Mouse (Mus musculus) neural tube, embryonic 11.5 days (tissue): ENCODE measurements at regions not wholly inside any gene's neighbourhood (a gene's known extent, or its start where the extent isn't known, plus 50 kb on each side); places are given as distances from the start of the nearest gene placed in this dataset.

Experiments used
- ATAC-seq: fragments of 200-750 bp; cut with Nextera tagmentation; 2 replicates; pipeline ENCODE4 v1.8.0; 2017; ENCODE audit warnings: moderate number of reproducible peaks, mild to moderate bottlenecking, moderate TSS enrichment, moderate library complexity; ENCODE audit not compliant: insufficient read depth, low FRiP score, low TSS enrichment
- DNase-seq: peaks from one replicate; pipeline ENCODE4 v3.0.0-alpha.2; 2015; ENCODE audit warnings: low spot score
- H3K27ac ChIP-seq: fragments of 300-500 bp; sonication (generic); 2 replicates; pipeline ENCODE4 v1.5.1; 2014; ENCODE audit warnings: low read depth, mild to moderate bottlenecking, low read length
- H3K27me3 ChIP-seq: fragments of 300-500 bp; sonication (generic); 2 replicates; pipeline ENCODE4 v1.6.1; 2014; ENCODE audit warnings: mild to moderate bottlenecking, low read length, mixed read lengths; ENCODE audit not compliant: control insufficient read depth, insufficient read depth
- H3K36me3 ChIP-seq: fragments of 300-500 bp; sonication (generic); 2 replicates; pipeline ENCODE4 v1.6.1; 2014; ENCODE audit warnings: mild to moderate bottlenecking, low read length, moderate library complexity, mixed read lengths; ENCODE audit not compliant: control insufficient read depth, insufficient read depth
- H3K4me1 ChIP-seq: fragments of 300-500 bp; sonication (generic); 2 replicates; pipeline ENCODE4 v1.6.1; 2014; ENCODE audit warnings: low read length, mixed read lengths; ENCODE audit not compliant: control insufficient read depth, insufficient read depth
- H3K4me2 ChIP-seq: fragments of 300-500 bp; sonication (generic); 2 replicates; pipeline ENCODE4 v1.6.1; 2014; ENCODE audit warnings: low read depth, mild to moderate bottlenecking, moderate library complexity
- H3K4me3 ChIP-seq: fragments of 300-500 bp; sonication (generic); 2 replicates; pipeline ENCODE4 v1.5.1; 2014; ENCODE audit warnings: low read depth, low read length
- H3K9ac ChIP-seq: fragments of 300-500 bp; sonication (generic); 2 replicates; pipeline ENCODE4 v1.6.1; 2014; ENCODE audit warnings: mild to moderate bottlenecking, low read length
- H3K9me3 ChIP-seq: fragments of 300-500 bp; sonication (generic); 2 replicates; pipeline ENCODE4 v1.6.1; 2016; ENCODE audit warnings: low read length; ENCODE audit not compliant: control insufficient read depth
- WGBS: fragments of 180-500 bp; shearing (Covaris S2); extraction: QIAGEN DNeasy Blood & Tissue Kit; methylation state at CpG from one replicate; pipeline ENCODE4 v1.1.7; 2014; 5-methylcytosine and 5-hydroxymethylcytosine counted together

DNA sequence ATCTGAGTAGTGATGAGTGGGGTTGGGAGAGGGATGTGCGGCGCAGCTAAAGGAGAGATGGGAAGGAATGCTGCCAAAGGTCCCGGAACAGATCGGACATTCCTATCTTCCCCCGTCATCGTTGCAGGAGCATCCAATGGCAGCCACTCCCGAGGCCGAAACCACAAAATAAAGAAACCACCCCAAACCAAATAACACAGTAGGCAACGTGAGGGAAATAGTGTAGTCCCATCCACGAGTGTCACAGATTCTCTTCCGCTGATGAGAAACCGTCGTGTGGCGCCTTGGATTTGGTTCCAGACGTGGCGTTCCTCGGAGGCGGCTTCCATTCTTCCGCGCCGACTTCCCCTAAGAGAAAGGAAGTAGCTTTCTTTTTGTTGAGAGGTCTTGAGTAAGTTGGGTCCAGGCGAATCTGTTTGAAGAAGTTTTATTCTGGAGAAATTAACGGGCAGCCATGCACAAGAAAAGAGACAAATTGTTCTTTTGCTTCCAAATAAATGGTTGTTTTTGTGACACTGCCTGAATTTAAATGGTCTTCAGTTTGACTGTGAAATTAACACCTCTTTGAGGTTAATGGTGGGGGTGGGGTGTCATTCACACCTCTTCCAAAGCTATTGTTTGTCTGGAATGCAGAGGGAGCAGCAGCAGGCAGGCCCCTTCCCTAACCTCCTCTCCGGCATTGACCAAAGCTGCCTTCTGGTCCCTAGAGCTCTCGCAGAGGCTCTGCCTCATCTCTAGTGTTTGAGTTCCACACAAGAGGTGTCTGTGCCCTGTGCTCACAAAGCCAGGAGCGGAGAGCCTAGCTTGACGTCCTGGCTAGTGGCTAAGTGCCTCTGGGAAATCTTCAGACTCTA is 88.3 kb upstream of the Eomes start:
- peak overlapping the region; percentile 23 for H3K4me3 ChIP-seq
- peak; percentile 20; the same call in 1 of the 2 replicates for ATAC-seq
- H3K9ac ChIP-seq: 0 out of 2 replicates have a peak overlapping the region, but pooled peaks have one; percentile 10
- no peaks in the 10 kb centered on the region for H3K9me3 ChIP-seq
- no peaks in the 10 kb centered on the region for H3K4me1 ChIP-seq
- peaks cover 32% of the 10 kb centered on the region for H3K27me3 ChIP-seq
- 1% methylated on average over 27 of the region's 27 CpGs for WGBS
- no peak overlapping the region for H3K27ac ChIP-seq
- H3K36me3 ChIP-seq: no peaks in the 10 kb centered on the region
- peak; percentile 32 for DNase-seq
- peak overlapping the region; percentile 39 for H3K4me2 ChIP-seq

- no peak overlapping the region for H3K4me3 ChIP-seq
- no peaks in the 10 kb centered on the region for H3K36me3 ChIP-seq
- H3K9ac ChIP-seq: no peak overlapping the region
- no peak overlapping the region for H3K27ac ChIP-seq
- H3K27me3 ChIP-seq: peaks cover 32% of the 10 kb centered on the region
- no peaks in the 10 kb centered on the region for H3K4me1 ChIP-seq
- ATAC-seq (no peak), DNase-seq (no peak)
- WGBS: 29% methylated on average over 3 of the region's 3 CpGs
- H3K4me2 ChIP-seq: no peak overlapping the region
- no peaks in the 10 kb centered on the region for H3K9me3 ChIP-seq
These were observed 87.3 kb upstream of the Eomes start for GRCm38 (mm10) chr9:118390679-118391078.

- H3K27ac ChIP-seq: no peak overlapping the region
- H3K4me2 ChIP-seq: no peak overlapping the region
- H3K36me3 ChIP-seq: no peaks in the 10 kb centered on the region
- H3K27me3 ChIP-seq: peaks cover 32% of the 10 kb centered on the region
- no peak for ATAC-seq
- no peak overlapping the region for H3K4me3 ChIP-seq
- no peaks in the 10 kb centered on the region for H3K4me1 ChIP-seq
- H3K9ac ChIP-seq: no peak overlapping the region
- no peaks in the 10 kb centered on the region for H3K9me3 ChIP-seq
- 57% methylated on average over 7 of the region's 7 CpGs for WGBS
- no peak for DNase-seq
These were observed 86.3 kb upstream of the Eomes start for GRCm38 (mm10) chr9:118391715-118392114.

- no peak for ATAC-seq
- WGBS: 86% methylated on average over 1 of the region's 1 CpGs
- H3K4me2 ChIP-seq: no peak overlapping the region
- H3K36me3 ChIP-seq: no peaks in the 10 kb centered on the region
- H3K27ac ChIP-seq: no peak overlapping the region
- no peak overlapping the region for H3K4me3 ChIP-seq
- no peaks in the 10 kb centered on the region for H3K9me3 ChIP-seq
- no peak for DNase-seq
- peaks cover 23% of the 10 kb centered on the region for H3K27me3 ChIP-seq
- H3K9ac ChIP-seq: no peak overlapping the region
- H3K4me1 ChIP-seq: no peaks in the 10 kb centered on the region
These were observed 85.2 kb upstream of the Eomes start for GRCm38 (mm10) chr9:118392796-118393195.

- Histone ChIP-seq H3K4me1 (no peaks in the 10 kb centered on the region), H3K27me3 (peaks cover 19% of the 10 kb centered on the region), H3K9ac (no peak overlapping the region), H3K4me3 (no peak overlapping the region), H3K4me2 (no peak overlapping the region), H3K9me3 (no peaks in the 10 kb centered on the region), H3K27ac (no peak overlapping the region), H3K36me3 (no peaks in the 10 kb centered on the region)
- 60% methylated on average over 4 of the region's 4 CpGs for WGBS
- DNase-seq (no peak), ATAC-seq (no peak)
These were observed 84.4 kb upstream of the Eomes start for GRCm38 (mm10) chr9:118393567-118393966.

DNA sequence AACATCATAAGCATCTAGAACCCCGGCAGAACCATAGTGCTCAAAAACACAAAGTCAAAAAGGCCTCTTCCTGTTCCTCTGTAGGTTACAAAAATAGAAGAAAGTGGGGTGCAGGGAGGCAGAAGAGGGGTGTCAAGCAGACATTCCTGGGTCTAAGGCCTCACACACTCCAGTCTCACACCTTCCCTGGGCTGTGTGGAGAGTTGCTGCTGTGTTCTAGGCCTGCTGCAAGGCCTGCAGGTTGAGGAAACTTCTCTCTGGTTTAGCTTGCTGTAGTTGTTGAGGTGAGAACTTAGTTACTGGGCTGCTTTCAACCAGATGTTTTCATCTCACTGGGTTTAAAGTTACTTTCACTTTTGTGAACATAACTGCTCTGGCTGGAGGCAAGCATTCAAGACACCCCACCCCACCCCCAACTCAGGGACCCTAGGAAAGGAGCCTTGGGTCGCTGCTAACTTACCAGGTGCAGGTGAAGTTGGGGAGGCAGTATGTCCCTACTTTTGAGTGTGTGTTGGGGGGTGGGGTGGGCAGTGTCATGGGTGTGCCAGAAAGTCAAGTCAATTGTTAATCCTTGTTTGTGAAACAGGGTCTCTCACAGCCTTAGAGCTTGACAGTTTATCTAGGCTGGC is 81.5 kb upstream of the Eomes start:
- H3K4me3 ChIP-seq: no peak overlapping the region
- ATAC-seq (no peak), DNase-seq (no peak)
- 63% methylated on average over 2 of the region's 2 CpGs for WGBS
- no peak overlapping the region for H3K9ac ChIP-seq
- 0 out of 2 replicates have a peak, but pooled peaks cover 3% of the 10 kb centered on the region for H3K27me3 ChIP-seq
- H3K36me3 ChIP-seq: no peaks in the 10 kb centered on the region
- H3K4me1 ChIP-seq: no peaks in the 10 kb centered on the region
- no peak overlapping the region for H3K4me2 ChIP-seq
- H3K9me3 ChIP-seq: no peaks in the 10 kb centered on the region
- no peak overlapping the region for H3K27ac ChIP-seq

GRCm38 (mm10) chr9:118400520-118400919 is 77.5 kb upstream of the Eomes start:
- 87% methylated on average over 3 of the region's 3 CpGs for WGBS
- Histone ChIP-seq H3K9me3 (no peaks in the 10 kb centered on the region), H3K36me3 (no peaks in the 10 kb centered on the region), H3K4me1 (no peaks in the 10 kb centered on the region), H3K27ac (no peak overlapping the region), H3K4me3 (no peak overlapping the region), H3K9ac (no peak overlapping the region), H3K27me3 (no peaks in the 10 kb centered on the region), H3K4me2 (no peak overlapping the region)
- ATAC-seq (no peak), DNase-seq (no peak)

DNA sequence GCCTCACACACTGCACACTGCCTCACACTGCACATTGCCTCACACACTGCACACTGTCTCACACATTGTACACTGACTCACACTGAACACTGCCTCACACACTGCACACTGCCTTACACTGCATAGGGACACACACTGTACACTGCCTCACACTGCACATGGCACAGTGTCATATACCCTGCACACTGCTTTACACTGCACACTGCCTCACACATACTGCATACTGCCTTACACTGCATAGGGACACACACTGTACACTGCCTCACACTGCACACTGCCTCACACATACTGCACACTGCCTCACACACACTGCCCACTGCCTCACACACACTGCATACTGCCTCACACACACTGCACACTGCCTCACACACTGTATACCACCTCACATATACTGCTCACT is 76.8 kb upstream of the Eomes start:
- H3K27me3 ChIP-seq: no peaks in the 10 kb centered on the region
- no peaks in the 10 kb centered on the region for H3K36me3 ChIP-seq
- H3K27ac ChIP-seq: no peak overlapping the region
- H3K9ac ChIP-seq: no peak overlapping the region
- no peak overlapping the region for H3K4me2 ChIP-seq
- H3K4me1 ChIP-seq: no peaks in the 10 kb centered on the region
- no peaks in the 10 kb centered on the region for H3K9me3 ChIP-seq
- no peak overlapping the region for H3K4me3 ChIP-seq
- DNase-seq: no peak
- no peak for ATAC-seq

DNA sequence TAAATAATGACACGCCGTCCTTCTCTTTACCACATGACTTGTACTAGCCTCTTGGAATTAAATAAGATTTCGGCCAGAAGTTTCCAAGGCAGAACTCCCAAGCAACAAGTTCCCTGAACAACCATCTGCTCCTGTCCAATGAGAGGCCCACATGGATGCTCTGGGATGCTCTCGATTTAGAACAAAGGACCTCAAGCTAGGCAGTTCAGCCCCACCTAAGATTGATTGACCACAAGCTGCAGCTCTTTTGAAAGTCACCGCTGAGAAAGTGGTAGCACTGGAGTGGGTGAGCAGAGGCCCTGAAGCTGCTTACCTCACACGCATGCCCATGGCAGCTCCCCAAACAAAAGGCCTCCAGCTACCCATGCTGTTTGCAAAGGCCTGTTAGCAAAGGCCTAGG is 73.1 kb upstream of the Eomes start:
- Histone ChIP-seq H3K4me3 (no peak overlapping the region), H3K27ac (no peak overlapping the region), H3K36me3 (no peaks in the 10 kb centered on the region), H3K9me3 (no peaks in the 10 kb centered on the region), H3K9ac (no peak overlapping the region), H3K27me3 (no peaks in the 10 kb centered on the region), H3K4me2 (no peak overlapping the region), H3K4me1 (no peaks in the 10 kb centered on the region)
- 49% methylated on average over 6 of the region's 6 CpGs for WGBS
- ATAC-seq (peak; percentile 41), DNase-seq (peak; percentile 28)
